Mouse (Mus musculus) forebrain, embryonic 11.5 days (tissue): ENCODE data around the gene Gm4756. TPM values are rescaled to one million over a fixed set of nuclear protein-coding genes. Genes with fewer than 3 reads are reported as not detected.
"Not testable (repeated sequence)": the region's sequence is repeated elsewhere in the genome, so short reads cannot be mapped to it uniquely, and the experiment has no call there.

Experiments used
- ATAC-seq: fragments of 200-750 bp; cut with Nextera tagmentation; replicated peaks from 2 replicates; pipeline ENCODE4 v1.8.0; 2017; ENCODE audit warnings: moderate TSS enrichment; ENCODE audit not compliant: low FRiP score
- DNase-seq: peaks from one replicate; pipeline ENCODE4 v3.0.0-alpha.2; 2017; ENCODE audit warnings: low spot score
- H3K27ac ChIP-seq: fragments of 300-500 bp; sonication (generic); 2 replicates; pipeline ENCODE4 v1.5.1; 2014; ENCODE audit warnings: low read depth, low read length
- H3K27me3 ChIP-seq: fragments of 300-500 bp; sonication (generic); 2 replicates; pipeline ENCODE4 v1.6.1; 2014; ENCODE audit warnings: mild to moderate bottlenecking, low read length, mixed read lengths; ENCODE audit not compliant: control insufficient read depth, insufficient read depth
- H3K36me3 ChIP-seq: fragments of 300-500 bp; sonication (generic); 2 replicates; pipeline ENCODE4 v1.6.1; 2014; ENCODE audit warnings: mild to moderate bottlenecking, low read length, moderate library complexity, mixed read lengths; ENCODE audit not compliant: control insufficient read depth, insufficient read depth
- H3K4me1 ChIP-seq: fragments of 300-500 bp; sonication (generic); replicated peaks from 2 replicates; pipeline ENCODE4 v1.6.1; 2014; ENCODE audit warnings: low read length, mixed read lengths; ENCODE audit not compliant: control insufficient read depth, insufficient read depth
- H3K4me2 ChIP-seq: fragments of 300-500 bp; sonication (generic); 2 replicates; pipeline ENCODE4 v1.6.1; 2014; ENCODE audit warnings: low read depth, mild to moderate bottlenecking, low read length, moderate library complexity, mixed read lengths; ENCODE audit not compliant: severe bottlenecking
- H3K4me3 ChIP-seq: fragments of 300-500 bp; sonication (generic); 2 replicates; pipeline ENCODE4 v1.5.1; 2014; ENCODE audit warnings: low read depth, low read length
- H3K9ac ChIP-seq: fragments of 300-500 bp; sonication (generic); 2 replicates; pipeline ENCODE4 v1.6.1; 2014; ENCODE audit warnings: low read length
- H3K9me3 ChIP-seq: fragments of 300-500 bp; sonication (generic); 2 replicates; pipeline ENCODE4 v1.6.1; 2016; ENCODE audit warnings: low read length, mixed read lengths; ENCODE audit not compliant: control insufficient read depth
- WGBS: fragments of 180-500 bp; shearing (Covaris S2); extraction: QIAGEN DNeasy Blood & Tissue Kit; methylation state at CpG from one replicate; pipeline ENCODE4 v1.1.7; 2014; 5-methylcytosine and 5-hydroxymethylcytosine counted together
- polyA plus RNA-seq: library from polyadenylated mRNA; unstranded; fragments of >200 nt; fragmentation: Nextera tagmentation; extraction: Ambion mirVana; gene quantifications from 2 replicates; pipeline ENCODE4 v1.2.1, GENCODE M21; 2014

Gm4756 gene
- polyA plus RNA-seq = not detected in 2 replicates

- no peak within 1 kb of the TSS for H3K9ac ChIP-seq
- no peak within 1 kb of the TSS for H3K4me2 ChIP-seq
- DNase-seq = no peak
- H3K27me3 ChIP-seq = no peaks in the 10 kb centered on the region
- no peak within 1 kb of the TSS for H3K27ac ChIP-seq
- H3K36me3 ChIP-seq = no peaks in the 10 kb centered on the region
- ATAC-seq = no peak
- H3K9me3 ChIP-seq = no peaks in the 10 kb centered on the region
- H3K4me3 ChIP-seq = no peak within 1 kb of the TSS
- 76% methylated on average over 11 of the region's 11 CpGs for WGBS
- H3K4me1 ChIP-seq = no peaks in the 10 kb centered on the region
Observed at GRCm38 (mm10) chr12:72649611-72650330, at the start of gene Gm4756. TSS of gene Gm4756 (minus strand) at chr12:72649661.

- Histone ChIP-seq H3K36me3 (no peaks in the 10 kb centered on the region), H3K4me2 (no peak overlapping the region), H3K27me3 (no peaks in the 10 kb centered on the region), H3K4me3 (no peak overlapping the region), H3K4me1 (no peaks in the 10 kb centered on the region), H3K27ac (no peak overlapping the region), H3K9me3 (no peaks in the 10 kb centered on the region), H3K9ac (no peak overlapping the region)
- WGBS = 67% methylated on average over 9 of the region's 9 CpGs
- no peak for DNase-seq
- no peak for ATAC-seq
Observed at GRCm38 (mm10) chr12:72694901-72695463, 45.5 kb upstream of the Gm4756 start.

DNA sequence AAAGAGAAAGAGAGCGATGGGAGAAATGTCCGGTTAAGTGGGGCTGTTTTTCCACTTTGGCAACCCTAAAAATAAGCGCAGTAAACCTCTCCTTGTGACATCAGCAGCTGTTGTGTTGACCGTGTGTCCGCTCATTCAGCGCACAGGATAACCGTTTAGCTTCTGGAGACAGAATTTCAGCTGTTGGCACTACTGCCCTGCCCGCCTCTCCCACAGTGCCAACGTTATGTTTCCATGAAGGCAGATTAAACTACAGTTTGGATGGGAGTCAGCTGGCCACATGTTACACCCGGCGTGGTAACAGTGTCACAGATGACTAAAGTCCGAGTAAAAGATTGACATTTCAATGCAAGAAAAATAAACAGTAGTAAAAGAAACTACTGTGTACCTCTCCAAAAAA is 45.0 kb upstream of the Gm4756 start:
- no peaks in the 10 kb centered on the region for H3K36me3 ChIP-seq
- no peaks in the 10 kb centered on the region for H3K4me1 ChIP-seq
- ATAC-seq = no peak
- DNase-seq = no peak
- H3K27me3 ChIP-seq = no peaks in the 10 kb centered on the region
- H3K27ac ChIP-seq = no peak overlapping the region
- H3K4me3 ChIP-seq = no peak overlapping the region
- H3K4me2 ChIP-seq = no peak overlapping the region
- WGBS = 81% methylated on average over 12 of the region's 12 CpGs
- no peak overlapping the region for H3K9ac ChIP-seq
- no peaks in the 10 kb centered on the region for H3K9me3 ChIP-seq

GRCm38 (mm10) chr12:72693895-72694294 is 44.4 kb upstream of the Gm4756 start:
- no peak for ATAC-seq
- no peak overlapping the region for H3K4me2 ChIP-seq
- WGBS = 57% methylated on average over 6 of the region's 6 CpGs

GRCm38 (mm10) chr12:72688281-72688680 is 38.8 kb upstream of the Gm4756 start:
- not testable (repeated sequence) for ATAC-seq

More at GRCm38 (mm10) chr12:72693895-72694294, 44.4 kb upstream of the Gm4756 start:
- Histone ChIP-seq H3K9me3 (no peaks in the 10 kb centered on the region), H3K4me1 (no peaks in the 10 kb centered on the region), H3K36me3 (no peaks in the 10 kb centered on the region), H3K4me3 (no peak overlapping the region), H3K27ac (no peak overlapping the region), H3K27me3 (no peaks in the 10 kb centered on the region), H3K9ac (no peak overlapping the region)
- no peak for DNase-seq

DNA sequence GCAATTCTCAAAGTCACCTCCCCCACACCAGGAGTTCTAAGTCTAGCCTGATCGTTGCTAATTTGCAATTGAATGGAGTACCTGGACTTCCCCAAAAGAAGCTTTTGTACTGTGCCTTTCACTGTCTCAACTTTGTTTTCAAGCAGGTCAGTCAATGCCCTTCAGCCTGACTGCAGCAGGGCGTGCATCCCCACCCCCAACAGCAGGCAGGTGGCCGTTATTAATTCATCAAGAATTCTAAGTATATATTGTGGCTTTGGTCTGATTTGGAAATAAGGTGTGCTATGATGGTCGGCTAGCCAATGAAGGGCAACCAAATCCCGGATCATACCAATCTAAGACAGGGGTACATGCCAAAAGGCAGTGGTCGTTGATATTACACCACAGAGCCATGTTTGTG is 38.3 kb upstream of the Gm4756 start:
- WGBS = 9% methylated on average over 6 of the region's 6 CpGs
- not testable (repeated sequence) for H3K4me3 ChIP-seq, H3K27ac ChIP-seq, H3K4me1 ChIP-seq, H3K36me3 ChIP-seq, H3K9ac ChIP-seq, H3K9me3 ChIP-seq, H3K27me3 ChIP-seq, DNase-seq, ATAC-seq, H3K4me2 ChIP-seq

More at GRCm38 (mm10) chr12:72688281-72688680, 38.8 kb upstream of the Gm4756 start:
- H3K27me3 ChIP-seq, H3K9me3 ChIP-seq, H3K36me3 ChIP-seq, H3K4me1 ChIP-seq, H3K4me3 ChIP-seq, H3K4me2 ChIP-seq, H3K27ac ChIP-seq, DNase-seq, H3K9ac ChIP-seq: not testable (repeated sequence)
- WGBS = 19% methylated on average over 2 of the region's 2 CpGs

DNA sequence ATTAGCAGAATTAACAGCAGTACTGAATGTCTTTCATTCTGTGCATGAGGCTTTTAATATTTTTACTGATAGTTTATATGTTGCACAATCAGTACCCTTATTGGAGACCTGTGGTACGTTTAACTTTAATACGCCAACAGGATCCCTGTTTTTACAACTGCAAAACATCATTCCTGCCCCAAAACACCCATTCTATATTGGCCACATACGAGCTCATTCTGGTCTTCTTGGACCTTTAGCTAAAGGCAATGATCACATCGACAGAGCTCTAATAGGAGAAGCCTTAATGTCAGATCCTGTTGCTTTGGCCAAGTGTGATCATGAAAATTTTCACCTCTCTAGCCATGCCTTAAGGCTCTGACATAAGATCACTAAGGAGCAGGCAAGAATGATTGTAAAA is 37.1 kb upstream of the Gm4756 start:
- not testable (repeated sequence) for H3K36me3 ChIP-seq, H3K9me3 ChIP-seq, H3K4me2 ChIP-seq, H3K4me3 ChIP-seq, DNase-seq, H3K27me3 ChIP-seq, H3K9ac ChIP-seq, ATAC-seq, H3K4me1 ChIP-seq, H3K27ac ChIP-seq
- WGBS = 75% methylated on average over 4 of the region's 4 CpGs

GRCm38 (mm10) chr12:72683612-72684011 is 34.2 kb upstream of the Gm4756 start:
- Histone ChIP-seq H3K9ac (no peak overlapping the region), H3K27ac (no peak overlapping the region), H3K4me1 (no peaks in the 10 kb centered on the region), H3K27me3 (no peaks in the 10 kb centered on the region), H3K9me3 (no peaks in the 10 kb centered on the region), H3K4me2 (no peak overlapping the region), H3K4me3 (no peak overlapping the region), H3K36me3 (no peaks in the 10 kb centered on the region)
- 90% methylated on average over 3 of the region's 3 CpGs for whole genome bisulfite sequencing
- DNase-seq = no peak
- ATAC-seq = no peak
